Mouse (Mus musculus): ENCODE results near the gene Fgfr1op2.
A peak's percentile ranks its signal among the peaks of the same experiment; 100 is the strongest.

Gene Fgfr1op2

GRCm38 (mm10) chr6:146603651-146604050, 26.6 kb downstream of the Fgfr1op2 start:
- no peak for DNase-seq (ENCODE audit: low spot score)

GRCm38 (mm10) chr6:146611385-146611784, 34.4 kb downstream of the Fgfr1op2 start:
- no peak for DNase-seq (ENCODE audit: low spot score)

- no peak for DNase-seq (ENCODE audit: low spot score)
Measured at GRCm38 (mm10) chr6:146611897-146612296, 34.9 kb downstream of the Fgfr1op2 start.

- DNase-seq (ENCODE audit: low spot score): no peak
Measured at GRCm38 (mm10) chr6:146612736-146613135, 35.7 kb downstream of the Fgfr1op2 start.

- DNase-seq (ENCODE audit: low spot score): no peak
Measured at GRCm38 (mm10) chr6:146613907-146614306, 36.9 kb downstream of the Fgfr1op2 start.

GRCm38 (mm10) chr6:146614541-146614940, 37.5 kb downstream of the Fgfr1op2 start:
- no peak for DNase-seq (ENCODE audit: low spot score)

GRCm38 (mm10) chr6:146615891-146616290, 38.9 kb downstream of the Fgfr1op2 start:
- DNase-seq (ENCODE audit: low spot score): no peak

- no peak for DNase-seq (ENCODE audit: low spot score)
Measured at GRCm38 (mm10) chr6:146616670-146617069, 39.7 kb downstream of the Fgfr1op2 start.

GRCm38 (mm10) chr6:146628123-146628522, 51.1 kb downstream of the Fgfr1op2 start:
- no peak for DNase-seq (ENCODE audit: low spot score)

- no peak for DNase-seq (ENCODE audit: low spot score)
Measured at GRCm38 (mm10) chr6:146629781-146630756, 53.1 kb downstream of the Fgfr1op2 start.

GRCm38 (mm10) chr6:146630961-146631360, 54.0 kb downstream of the Fgfr1op2 start:
- no peak for DNase-seq (ENCODE audit: low spot score)

GRCm38 (mm10) chr6:146631847-146632246, 54.8 kb downstream of the Fgfr1op2 start:
- no peak for DNase-seq (ENCODE audit: low spot score)

- DNase-seq (ENCODE audit: low spot score): no peak
Measured at GRCm38 (mm10) chr6:146632403-146632802, 55.4 kb downstream of the Fgfr1op2 start.

- no peak for DNase-seq (ENCODE audit: low spot score)
Measured at GRCm38 (mm10) chr6:146633097-146633496, 56.1 kb downstream of the Fgfr1op2 start.

GRCm38 (mm10) chr6:146633629-146634014, 56.6 kb downstream of the Fgfr1op2 start:
- no peak for DNase-seq (ENCODE audit: low spot score)

GRCm38 (mm10) chr6:146634015-146634722, 57.2 kb downstream of the Fgfr1op2 start:
- peak; percentile 21 for DNase-seq (ENCODE audit: low spot score)

GRCm38 (mm10) chr6:146634759-146635606, 58.0 kb downstream of the Fgfr1op2 start:
- no peak for DNase-seq (ENCODE audit: low spot score)

- no peak for DNase-seq (ENCODE audit: low spot score)
Measured at GRCm38 (mm10) chr6:146636482-146636881, 59.5 kb downstream of the Fgfr1op2 start.

- DNase-seq (ENCODE audit: low spot score): no peak
Measured at GRCm38 (mm10) chr6:146640068-146640965, 63.3 kb downstream of the Fgfr1op2 start.

GRCm38 (mm10) chr6:146640991-146641390, 64.0 kb downstream of the Fgfr1op2 start:
- DNase-seq (ENCODE audit: low spot score): no peak

- DNase-seq (ENCODE audit: low spot score): no peak
Measured at GRCm38 (mm10) chr6:146641621-146642210, 64.7 kb downstream of the Fgfr1op2 start.

All from urinary bladder, postnatal 10 days (tissue).